Mouse (Mus musculus) erythroblast, embryonic 14.5 days (primary cell): ENCODE data around the gene Calcoco1. TPM values are rescaled to one million over a fixed set of nuclear protein-coding genes. Genes with fewer than 3 reads are reported as not detected.

Experiments
- H3K27me3 ChIP-seq: 2 replicates; pipeline ENCODE4 v1.6.1; 2012; ENCODE audit warnings: inconsistent platforms; ENCODE audit not compliant: control insufficient read depth
- H3K36me3 ChIP-seq: 2 replicates; pipeline ENCODE4 v1.6.1; 2012; ENCODE audit warnings: mild to moderate bottlenecking, inconsistent platforms; ENCODE audit not compliant: control insufficient read depth
- H3K4me1 ChIP-seq: 2 replicates; pipeline ENCODE4 v1.6.1; 2012; ENCODE audit warnings: inconsistent platforms; ENCODE audit not compliant: control insufficient read depth
- H3K4me3 ChIP-seq: replicated peaks from 2 replicates; pipeline ENCODE3; 2012; ENCODE audit warnings: moderate library complexity, mild to moderate bottlenecking, inconsistent platforms
- H3K9me3 ChIP-seq: 2 replicates; pipeline ENCODE4 v1.6.1; 2012; ENCODE audit warnings: low read length, inconsistent platforms, mixed read lengths; ENCODE audit not compliant: control insufficient read depth
- GATA1 ChIP-seq: IDR thresholded peaks from 2 replicates; pipeline ENCODE4 v1.6.1; 2012; ENCODE audit warnings: low read length, inconsistent platforms, mixed read lengths
- TAL1 ChIP-seq: IDR thresholded peaks from 3 replicates; pipeline ENCODE4 v1.6.1; 2012; ENCODE audit warnings: low read length, inconsistent platforms, mixed read lengths
- polyA plus RNA-seq: library from polyadenylated mRNA; stranded (reverse); fragments of >175 nt; gene quantifications from 2 replicates; pipeline ENCODE4 v1.2.3, GENCODE M21; 2012

The Calcoco1 gene
- polyA plus RNA-seq, 1 experiment: 9.5 TPM

DNA sequence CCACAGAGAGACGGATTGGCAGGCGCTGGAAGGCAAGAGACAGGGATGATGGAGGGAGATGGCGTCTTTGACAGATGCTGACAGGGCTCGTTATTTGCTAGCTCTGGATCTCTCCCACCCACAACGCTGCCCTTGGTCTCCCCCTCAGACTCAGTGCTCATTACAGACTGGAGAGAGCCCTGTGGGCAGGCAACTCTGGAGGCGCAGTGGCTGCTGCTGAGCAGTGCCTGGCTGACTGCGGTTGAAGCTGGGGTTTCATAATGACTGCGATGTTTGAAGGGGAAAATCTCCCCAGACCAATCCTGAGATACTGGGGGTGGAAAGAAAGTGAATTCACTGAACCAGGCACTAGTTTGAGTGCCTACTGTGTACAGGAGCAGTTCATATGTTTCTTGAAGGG is 21.2 kb upstream of the Calcoco1 start:
- H3K27me3 ChIP-seq: peaks cover 72% of the 10 kb centered on the region
- H3K4me1 ChIP-seq: no peaks in the 10 kb centered on the region
- no peak overlapping the region for H3K4me3 ChIP-seq
- H3K36me3 ChIP-seq: no peaks in the 10 kb centered on the region
- no peaks in the 10 kb centered on the region for H3K9me3 ChIP-seq
- TF ChIP-seq TAL1 (no peak), GATA1 (no peak)

DNA sequence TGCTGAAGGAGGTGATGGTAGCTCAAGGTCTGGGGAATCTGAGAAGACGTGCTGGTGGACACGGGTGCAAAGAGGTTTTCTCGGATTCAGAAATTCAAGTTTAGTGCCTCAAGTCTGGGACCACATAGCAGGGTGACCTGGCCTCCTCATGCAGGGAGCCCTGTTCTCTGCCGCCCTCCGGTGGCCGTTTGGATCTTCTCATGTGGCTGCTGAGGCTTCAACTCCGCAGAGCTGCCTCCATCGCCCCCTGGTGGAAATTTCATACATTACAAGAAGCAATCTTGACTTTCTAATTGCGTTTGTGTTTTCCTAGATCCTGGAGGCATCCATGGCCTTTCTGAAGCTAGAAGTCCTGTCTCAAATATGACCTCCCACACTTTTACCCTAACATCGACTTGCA is 20.6 kb upstream of the Calcoco1 start:
- Histone ChIP-seq H3K4me3 (no peak overlapping the region), H3K27me3 (peaks cover 66% of the 10 kb centered on the region), H3K4me1 (no peaks in the 10 kb centered on the region), H3K36me3 (no peaks in the 10 kb centered on the region), H3K9me3 (no peaks in the 10 kb centered on the region)
- TF ChIP-seq GATA1 (no peak), TAL1 (no peak)

- Histone ChIP-seq H3K9me3 (no peaks in the 10 kb centered on the region), H3K4me3 (no peak overlapping the region), H3K36me3 (no peaks in the 10 kb centered on the region), H3K4me1 (no peaks in the 10 kb centered on the region; the same call in 1 of the 2 replicates), H3K27me3 (peaks cover 60% of the 10 kb centered on the region)
- TF ChIP-seq TAL1 (no peak), GATA1 (no peak)
These were observed 17.7 kb upstream of the Calcoco1 start for GRCm38 (mm10) chr15:102739520-102740297.

- Histone ChIP-seq H3K4me1 (no peaks in the 10 kb centered on the region; the same call in 1 of the 2 replicates), H3K4me3 (no peak overlapping the region), H3K9me3 (no peaks in the 10 kb centered on the region), H3K27me3 (peaks cover 50% of the 10 kb centered on the region), H3K36me3 (no peaks in the 10 kb centered on the region)
- TF ChIP-seq TAL1 (no peak), GATA1 (no peak)
These were observed 16.5 kb upstream of the Calcoco1 start for GRCm38 (mm10) chr15:102738434-102738833.

DNA sequence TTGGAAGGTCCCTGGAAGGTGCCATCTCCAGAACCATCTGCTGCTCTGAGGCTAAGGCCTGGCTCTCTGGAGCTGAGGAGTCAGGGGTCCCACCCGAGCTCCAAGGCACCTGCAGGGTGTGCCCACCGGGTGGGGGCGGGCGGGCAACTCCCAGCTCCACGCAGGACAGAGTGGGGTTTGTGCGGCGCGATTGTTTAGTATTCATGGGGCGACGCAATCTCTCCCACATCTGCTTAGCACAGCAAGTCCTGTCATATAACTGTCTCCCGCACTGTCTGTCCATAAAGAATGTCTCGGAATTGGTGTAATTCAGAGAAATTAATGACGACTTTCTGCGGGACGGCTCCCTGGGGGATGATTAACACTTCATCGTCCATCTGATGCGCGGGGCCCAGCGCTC is 15.1 kb upstream of the Calcoco1 start:
- peaks cover 44% of the 10 kb centered on the region for H3K27me3 ChIP-seq
- H3K4me3 ChIP-seq: no peak overlapping the region
- no peaks in the 10 kb centered on the region for H3K36me3 ChIP-seq
- H3K9me3 ChIP-seq: no peaks in the 10 kb centered on the region
- TF ChIP-seq TAL1 (no peak), GATA1 (no peak)
- no peaks in the 10 kb centered on the region; the same call in 1 of the 2 replicates for H3K4me1 ChIP-seq

GRCm38 (mm10) chr15:102736127-102736944 is 14.4 kb upstream of the Calcoco1 start:
- no peak for TF ChIP-seq TAL1
- no peaks in the 10 kb centered on the region for H3K36me3 ChIP-seq
- peaks cover 36% of the 10 kb centered on the region for H3K27me3 ChIP-seq
- no peaks in the 10 kb centered on the region; the same call in 1 of the 2 replicates for H3K4me1 ChIP-seq
- no peaks in the 10 kb centered on the region for H3K9me3 ChIP-seq
- no peak overlapping the region for H3K4me3 ChIP-seq

DNA sequence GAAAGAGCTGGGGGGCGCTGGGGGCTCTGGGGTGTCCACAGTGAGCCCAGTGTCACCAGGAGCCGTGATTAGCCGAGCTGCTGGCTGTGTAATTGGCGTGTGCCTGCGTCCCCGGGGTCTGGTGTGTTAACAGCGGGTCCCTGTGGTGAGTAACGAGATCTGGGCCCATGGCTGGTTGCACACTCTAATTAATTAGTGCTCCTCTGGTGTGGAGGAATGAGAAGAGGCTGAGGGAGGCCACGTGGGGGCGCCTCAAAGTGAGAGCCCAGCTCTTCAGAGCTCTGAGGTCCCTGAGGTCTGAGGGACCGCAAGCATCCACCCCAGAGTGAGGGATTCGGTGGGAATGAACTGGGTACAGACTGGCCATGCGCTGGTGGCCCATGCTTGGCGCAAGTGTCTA is 13.1 kb upstream of the Calcoco1 start:
- H3K4me1 ChIP-seq: no peaks in the 10 kb centered on the region; the same call in 1 of the 2 replicates
- TF ChIP-seq GATA1 (no peak), TAL1 (no peak)
- no peaks in the 10 kb centered on the region for H3K9me3 ChIP-seq
- H3K4me3 ChIP-seq: no peak overlapping the region
- H3K36me3 ChIP-seq: no peaks in the 10 kb centered on the region
- peaks cover 30% of the 10 kb centered on the region for H3K27me3 ChIP-seq

DNA sequence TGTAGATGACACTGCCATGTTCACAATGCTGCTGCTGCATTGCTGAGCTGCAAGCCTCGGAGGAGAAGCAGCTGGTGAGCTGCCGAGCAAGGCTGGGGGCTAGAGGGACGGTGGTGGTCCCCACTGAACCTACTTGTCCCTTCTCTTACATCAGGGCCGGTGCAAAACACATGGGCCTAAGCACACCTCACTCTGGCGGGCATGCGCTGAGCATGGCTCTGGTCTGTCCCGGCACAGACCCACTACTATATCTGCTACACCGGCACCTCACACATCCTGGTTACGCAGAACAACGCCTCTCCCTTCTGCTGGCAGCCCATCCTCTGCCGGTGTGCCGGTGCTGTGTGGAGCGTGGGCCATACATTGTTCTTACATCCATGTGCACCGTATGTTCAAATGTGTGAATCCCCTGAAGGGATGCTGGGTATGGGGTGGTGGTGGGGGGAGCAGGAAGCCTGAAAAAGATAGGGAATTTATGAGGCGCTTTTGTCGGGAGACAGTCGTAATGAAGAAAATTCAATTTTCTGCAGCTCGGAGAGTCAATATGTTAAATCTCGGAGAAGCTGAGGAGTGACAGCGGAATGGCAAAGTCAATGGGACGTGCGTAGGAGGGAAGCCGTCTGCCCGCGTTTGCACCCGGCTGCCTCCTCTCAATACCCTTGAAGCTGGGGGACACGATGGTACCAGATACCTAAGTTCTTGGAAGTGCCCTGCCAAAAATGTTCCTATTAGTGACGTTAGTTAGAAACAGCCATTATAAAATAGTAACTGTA is 12.0 kb upstream of the Calcoco1 start:
- no peak for TF ChIP-seq GATA1
- no peak for TF ChIP-seq TAL1
- no peaks in the 10 kb centered on the region; the same call in 1 of the 2 replicates for H3K4me1 ChIP-seq
- H3K36me3 ChIP-seq: no peaks in the 10 kb centered on the region
- peaks cover 30% of the 10 kb centered on the region for H3K27me3 ChIP-seq
- H3K4me3 ChIP-seq: no peak overlapping the region
- H3K9me3 ChIP-seq: no peaks in the 10 kb centered on the region
